Comparison of ENCODE assay signal across 19 mouse cellular contexts in the genomic region with DNA sequence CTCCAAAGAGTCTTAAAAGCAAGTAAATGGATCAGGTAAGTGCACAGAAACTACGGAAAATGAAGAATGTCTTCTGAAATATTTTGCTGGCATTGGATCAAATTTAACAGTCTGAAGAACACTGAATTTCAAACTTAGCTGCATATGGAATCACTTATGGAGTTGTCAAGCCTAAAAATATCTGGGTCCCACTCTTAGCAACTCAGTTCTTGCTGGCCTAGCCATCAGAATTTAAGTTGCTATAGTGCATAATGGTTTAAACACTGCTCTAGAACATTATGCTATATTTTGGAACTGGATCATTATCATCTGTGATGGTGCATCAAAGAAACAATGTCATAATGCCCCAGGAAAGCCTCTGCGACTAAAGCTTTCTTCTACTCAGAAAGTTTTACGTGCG.
A peak's percentile ranks its signal among the peaks of the same experiment; 100 is the strongest.
DNase-seq lines count a peak whose midpoint lies in the region; ATAC-seq and TF ChIP-seq lines count a peak whose summit lies in the region.
"Had no signal": no experiment of that assay in that cellular context is flagged by ENCODE, and none has a peak within 500 bp of the region (broad histone marks: within the 10 kb centered on the region; RNA-seq: fewer than 3 reads in every experiment).

No protein-coding gene starts in this region.

- no peaks in the 10 kb centered on the region for H3K36me3 ChIP-seq in forebrain, postnatal 0 days (ENCODE audit: insufficient read depth)
- H3K36me3 ChIP-seq in forebrain, embryonic 10.5 days (replicated peaks), result no peaks in the 10 kb centered on the region
- no peaks in the 10 kb centered on the region for H3K36me3 ChIP-seq in limb, embryonic 13.5 days
- no peaks in the 10 kb centered on the region for H3K36me3 ChIP-seq in limb, embryonic 10.5 days
- H3K36me3 ChIP-seq in limb, embryonic 14.5 days (ENCODE audit: control insufficient read depth, insufficient read depth, low read length), result no peaks in the 10 kb centered on the region
- no peaks in the 10 kb centered on the region for H3K36me3 ChIP-seq in neural tube, embryonic 15.5 days
- H3K36me3 ChIP-seq: embryonic facial prominence, embryonic 13.5 days; forebrain, embryonic 12.5 days had no signal

- no peak overlapping the region for H3K27ac ChIP-seq in forebrain, postnatal 0 days (ENCODE audit: low read depth, low read length)
- no peak overlapping the region for H3K27ac ChIP-seq in forebrain, embryonic 10.5 days
- no peak overlapping the region for H3K27ac ChIP-seq in limb, embryonic 13.5 days
- no peak overlapping the region for H3K27ac ChIP-seq in limb, embryonic 10.5 days
- no peak overlapping the region for H3K27ac ChIP-seq in limb, embryonic 14.5 days (replicated peaks; ENCODE audit: low read depth, low read length)
- H3K27ac ChIP-seq in neural tube, embryonic 15.5 days (replicated peaks), result no peak overlapping the region
- H3K27ac ChIP-seq: embryonic facial prominence, embryonic 13.5 days; forebrain, embryonic 12.5 days had no signal

- peak; percentile 9 for DNase-seq in forebrain, postnatal 0 days
- no peak for DNase-seq in forebrain, embryonic 10.5 days (ENCODE audit: extremely low spot score, low spot score)
- DNase-seq in limb, embryonic 10.5 days (ENCODE audit: low spot score), result no peak
- DNase-seq in limb, embryonic 14.5 days (ENCODE audit: low spot score), result peak; percentile 39
- no peak for DNase-seq in layer of hippocampus, postnatal 14 days (ENCODE audit: low spot score in 2 of 2)
- DNase-seq: adrenal gland, adult 2 months; adrenal gland, postnatal 10 days; adrenal gland, postnatal 25 days; cerebellum, adult 11-12 months; cerebellum, adult 2 months; cerebellum, adult 9-10 months; cerebellum, postnatal 10 days; cerebellum, postnatal 25 days had no signal

- H3K4me3 ChIP-seq in forebrain, postnatal 0 days (ENCODE audit: low read depth, low read length), result no peak overlapping the region
- no peak overlapping the region for H3K4me3 ChIP-seq in forebrain, embryonic 10.5 days
- no peak overlapping the region for H3K4me3 ChIP-seq in limb, embryonic 13.5 days
- no peak overlapping the region for H3K4me3 ChIP-seq in limb, embryonic 10.5 days
- no peak overlapping the region for H3K4me3 ChIP-seq in limb, embryonic 14.5 days (replicated peaks; ENCODE audit: low read length)
- no peak overlapping the region for H3K4me3 ChIP-seq in neural tube, embryonic 15.5 days (replicated peaks)
- H3K4me3 ChIP-seq: embryonic facial prominence, embryonic 13.5 days; forebrain, embryonic 12.5 days had no signal

- no peaks in the 10 kb centered on the region for H3K9me3 ChIP-seq in forebrain, postnatal 0 days (ENCODE audit: low read length)
- no peaks in the 10 kb centered on the region for H3K9me3 ChIP-seq in forebrain, embryonic 10.5 days
- no peaks in the 10 kb centered on the region for H3K9me3 ChIP-seq in limb, embryonic 13.5 days
- no peaks in the 10 kb centered on the region for H3K9me3 ChIP-seq in limb, embryonic 10.5 days (replicated peaks)
- H3K9me3 ChIP-seq in limb, embryonic 14.5 days (ENCODE audit: control insufficient read depth, low read length), result no peaks in the 10 kb centered on the region
- H3K9me3 ChIP-seq in neural tube, embryonic 15.5 days (replicated peaks), result no peaks in the 10 kb centered on the region
- H3K9me3 ChIP-seq: embryonic facial prominence, embryonic 13.5 days; forebrain, embryonic 12.5 days had no signal

- TF ChIP-seq CTCF in forebrain, postnatal 0 days (IDR thresholded peaks at IDR 0.05; ENCODE audit: low read depth), result no peak

- 85% methylated on average over 4 of the region's 4 CpGs for WGBS in forebrain, postnatal 0 days
- WGBS in forebrain, embryonic 10.5 days, result 91% methylated on average over 4 of the region's 4 CpGs
- WGBS in limb, embryonic 13.5 days, result 66% methylated on average over 4 of the region's 4 CpGs
- WGBS in limb, embryonic 10.5 days, result 91% methylated on average over 4 of the region's 4 CpGs
- 70% methylated on average over 4 of the region's 4 CpGs for WGBS in limb, embryonic 14.5 days
- 90% methylated on average over 4 of the region's 4 CpGs for WGBS in neural tube, embryonic 15.5 days

- no peak overlapping the region for H3K9ac ChIP-seq in forebrain, postnatal 0 days
- H3K9ac ChIP-seq in limb, embryonic 13.5 days, result no peak overlapping the region
- no peak overlapping the region for H3K9ac ChIP-seq in limb, embryonic 14.5 days (ENCODE audit: low read depth, low read length, severe bottlenecking)
- no peak overlapping the region for H3K9ac ChIP-seq in neural tube, embryonic 15.5 days (replicated peaks)
- H3K9ac ChIP-seq: embryonic facial prominence, embryonic 13.5 days; forebrain, embryonic 12.5 days had no signal

- ATAC-seq in forebrain, postnatal 0 days, result no peak
- peak; percentile 44; the same call in 1 of the 2 replicates for ATAC-seq in limb, embryonic 13.5 days (ENCODE audit: low FRiP score, low read depth)
- ATAC-seq in limb, embryonic 14.5 days (ENCODE audit: low FRiP score, low read depth), result 0 out of 2 replicates have a peak, but pooled peaks have one; percentile 37
- no peak for ATAC-seq in neural tube, embryonic 15.5 days (ENCODE audit: low FRiP score)
- ATAC-seq: forebrain, embryonic 14.5 days; forebrain, embryonic 16.5 days had no signal

- H3K27me3 ChIP-seq in forebrain, postnatal 0 days (ENCODE audit: insufficient read depth, low read length), result no peaks in the 10 kb centered on the region
- H3K27me3 ChIP-seq in forebrain, embryonic 10.5 days (ENCODE audit: poor library complexity, severe bottlenecking), result no peaks in the 10 kb centered on the region
- H3K27me3 ChIP-seq in limb, embryonic 13.5 days, result no peaks in the 10 kb centered on the region
- no peaks in the 10 kb centered on the region for H3K27me3 ChIP-seq in limb, embryonic 10.5 days (ENCODE audit: low read depth, poor library complexity, severe bottlenecking)
- H3K27me3 ChIP-seq in limb, embryonic 14.5 days (ENCODE audit: control insufficient read depth, insufficient read depth, low read length), result no peaks in the 10 kb centered on the region
- H3K27me3 ChIP-seq in neural tube, embryonic 15.5 days (replicated peaks), result no peaks in the 10 kb centered on the region
- H3K27me3 ChIP-seq: embryonic facial prominence, embryonic 13.5 days; forebrain, embryonic 12.5 days had no signal

- H3K4me2 ChIP-seq in forebrain, postnatal 0 days (ENCODE audit: low read depth), result no peak overlapping the region
- no peak overlapping the region for H3K4me2 ChIP-seq in limb, embryonic 13.5 days (replicated peaks)
- H3K4me2 ChIP-seq in limb, embryonic 14.5 days (replicated peaks; ENCODE audit: low read depth, low read length, severe bottlenecking), result no peak overlapping the region
- H3K4me2 ChIP-seq in neural tube, embryonic 15.5 days, result no peak overlapping the region
- H3K4me2 ChIP-seq: embryonic facial prominence, embryonic 13.5 days; forebrain, embryonic 12.5 days had no signal

- no peak for TF ChIP-seq POLR2A in limb, embryonic 14.5 days (IDR thresholded peaks at IDR 0.05; ENCODE audit: borderline replicate concordance, extremely low read depth, insufficient read depth, insufficient read length)

- H3K4me1 ChIP-seq in forebrain, postnatal 0 days (ENCODE audit: insufficient read depth), result no peaks in the 10 kb centered on the region
- H3K4me1 ChIP-seq in forebrain, embryonic 10.5 days, result no peaks in the 10 kb centered on the region
- H3K4me1 ChIP-seq in limb, embryonic 13.5 days, result no peaks in the 10 kb centered on the region
- H3K4me1 ChIP-seq in limb, embryonic 10.5 days, result no peaks in the 10 kb centered on the region
- no peaks in the 10 kb centered on the region for H3K4me1 ChIP-seq in limb, embryonic 14.5 days (ENCODE audit: control insufficient read depth, insufficient read depth, low read length)
- no peaks in the 10 kb centered on the region for H3K4me1 ChIP-seq in neural tube, embryonic 15.5 days
- H3K4me1 ChIP-seq: embryonic facial prominence, embryonic 13.5 days; forebrain, embryonic 12.5 days had no signal

Comparison
In these comparisons a context has a peak if more than half of its experiments do, and no peak if none do; other contexts are left out.
1. DNase-seq: peak in forebrain, postnatal 0 days (single experiment) and limb, embryonic 14.5 days (single experiment); none in forebrain, embryonic 10.5 days (single experiment), limb, embryonic 10.5 days (single experiment) and layer of hippocampus, postnatal 14 days (0 of 2).
2. ATAC-seq: peak in limb, embryonic 13.5 days (single experiment) and limb, embryonic 14.5 days (single experiment); none in forebrain, postnatal 0 days (single experiment) and neural tube, embryonic 15.5 days (single experiment).